Mouse (Mus musculus) cortical plate, adult 2 months (tissue): ENCODE results near the gene Sgip1.

ENCODE experiments used
- CTCF ChIP-seq: fragments of 200-500 bp; IDR thresholded peaks from 2 replicates; pipeline ENCODE4 v1.5.1; 2011; ENCODE audit warnings: mild to moderate bottlenecking, control low read depth, low read length; ENCODE audit not compliant: insufficient read depth; ENCODE audit errors: extremely low read depth
- POLR2A ChIP-seq: fragments of 200-500 bp; IDR thresholded peaks from 2 replicates; pipeline ENCODE4 v1.6.1; 2011; ENCODE audit warnings: mild to moderate bottlenecking, low read length, control low read depth; ENCODE audit not compliant: insufficient read depth; ENCODE audit errors: extremely low read depth

DNA sequence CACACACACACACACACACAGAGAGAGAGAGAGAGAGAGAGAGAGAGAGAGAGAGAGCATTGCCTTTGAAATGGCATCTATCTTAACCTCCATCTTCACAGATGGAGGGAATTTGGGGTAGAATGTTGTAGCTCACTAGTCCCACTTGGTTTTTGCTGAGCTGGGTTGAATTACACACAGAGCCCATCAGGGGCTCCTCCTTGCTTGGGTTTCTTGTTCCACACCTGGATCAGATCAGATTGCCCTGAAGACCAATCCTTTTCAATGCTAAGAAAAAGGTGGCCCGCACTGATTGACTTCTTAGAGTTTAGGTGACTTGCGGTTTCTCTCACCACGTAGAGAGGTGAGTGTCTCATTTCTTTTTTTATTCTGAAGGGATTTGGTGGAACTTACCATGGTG, 250.6 kb downstream of the Sgip1 start:
- no peak for TF ChIP-seq CTCF
- no peak for TF ChIP-seq POLR2A
